Mouse (Mus musculus) hindbrain, embryonic 14.5 days (tissue): ENCODE results near the gene Foxp3. TPM values are rescaled to one million over a fixed set of nuclear protein-coding genes. Genes with fewer than 3 reads are reported as not detected.

Experiments used
- ATAC-seq: fragments of 200-750 bp; cut with Nextera tagmentation; 2 replicates; pipeline ENCODE4 v1.8.0; 2017; ENCODE audit warnings: moderate number of reproducible peaks, mild to moderate bottlenecking, moderate TSS enrichment, moderate library complexity; ENCODE audit not compliant: low FRiP score
- DNase-seq: peaks from one replicate; pipeline ENCODE4 v3.0.0-alpha.2; 2015; ENCODE audit warnings: low spot score
- H3K27ac ChIP-seq: fragments of 300-500 bp; sonication (generic); 2 replicates; pipeline ENCODE4 v1.5.1; 2014; ENCODE audit warnings: mild to moderate bottlenecking, moderate library complexity
- H3K27me3 ChIP-seq: fragments of 300-500 bp; sonication (generic); 2 replicates; pipeline ENCODE4 v1.6.1; 2014; ENCODE audit warnings: mild to moderate bottlenecking, low read length, mixed read lengths; ENCODE audit not compliant: control insufficient read depth, insufficient read depth
- H3K36me3 ChIP-seq: fragments of 300-500 bp; sonication (generic); replicated peaks from 2 replicates; pipeline ENCODE4 v1.6.1; 2014; ENCODE audit not compliant: control insufficient read depth, insufficient read depth
- H3K4me1 ChIP-seq: fragments of 300-500 bp; sonication (generic); replicated peaks from 2 replicates; pipeline ENCODE4 v1.6.1; 2014; ENCODE audit warnings: antibody characterized with exemption, low read length, mixed read lengths; ENCODE audit not compliant: control insufficient read depth, insufficient read depth
- H3K4me2 ChIP-seq: fragments of 300-500 bp; sonication (generic); replicated peaks from 2 replicates; pipeline ENCODE4 v1.6.1; 2014; ENCODE audit warnings: mild to moderate bottlenecking, moderate library complexity
- H3K4me3 ChIP-seq: fragments of 300-500 bp; sonication (generic); replicated peaks from 2 replicates; pipeline ENCODE4 v1.5.1; 2014; ENCODE audit warnings: mild to moderate bottlenecking, low read length
- H3K9ac ChIP-seq: fragments of 300-500 bp; sonication (generic); 2 replicates; pipeline ENCODE4 v1.6.1; 2014
- H3K9me3 ChIP-seq: fragments of 300-500 bp; sonication (generic); 2 replicates; pipeline ENCODE4 v1.6.1; 2016; ENCODE audit warnings: low read length; ENCODE audit not compliant: control insufficient read depth
- WGBS: fragments of 180-500 bp; shearing (Covaris S2); extraction: QIAGEN DNeasy Blood & Tissue Kit; methylation state at CpG from one replicate; pipeline ENCODE4 v1.1.7; 2014; 5-methylcytosine and 5-hydroxymethylcytosine counted together
- polyA plus RNA-seq: library from polyadenylated mRNA; unstranded; fragments of >200 nt; fragmentation: Nextera tagmentation; extraction: Ambion mirVana; gene quantifications from 2 replicates; pipeline ENCODE4 v1.2.1, GENCODE M21; 2014

The Foxp3 gene
- 0.09 and 0.25 TPM in 2 replicates for polyA plus RNA-seq

DNA sequence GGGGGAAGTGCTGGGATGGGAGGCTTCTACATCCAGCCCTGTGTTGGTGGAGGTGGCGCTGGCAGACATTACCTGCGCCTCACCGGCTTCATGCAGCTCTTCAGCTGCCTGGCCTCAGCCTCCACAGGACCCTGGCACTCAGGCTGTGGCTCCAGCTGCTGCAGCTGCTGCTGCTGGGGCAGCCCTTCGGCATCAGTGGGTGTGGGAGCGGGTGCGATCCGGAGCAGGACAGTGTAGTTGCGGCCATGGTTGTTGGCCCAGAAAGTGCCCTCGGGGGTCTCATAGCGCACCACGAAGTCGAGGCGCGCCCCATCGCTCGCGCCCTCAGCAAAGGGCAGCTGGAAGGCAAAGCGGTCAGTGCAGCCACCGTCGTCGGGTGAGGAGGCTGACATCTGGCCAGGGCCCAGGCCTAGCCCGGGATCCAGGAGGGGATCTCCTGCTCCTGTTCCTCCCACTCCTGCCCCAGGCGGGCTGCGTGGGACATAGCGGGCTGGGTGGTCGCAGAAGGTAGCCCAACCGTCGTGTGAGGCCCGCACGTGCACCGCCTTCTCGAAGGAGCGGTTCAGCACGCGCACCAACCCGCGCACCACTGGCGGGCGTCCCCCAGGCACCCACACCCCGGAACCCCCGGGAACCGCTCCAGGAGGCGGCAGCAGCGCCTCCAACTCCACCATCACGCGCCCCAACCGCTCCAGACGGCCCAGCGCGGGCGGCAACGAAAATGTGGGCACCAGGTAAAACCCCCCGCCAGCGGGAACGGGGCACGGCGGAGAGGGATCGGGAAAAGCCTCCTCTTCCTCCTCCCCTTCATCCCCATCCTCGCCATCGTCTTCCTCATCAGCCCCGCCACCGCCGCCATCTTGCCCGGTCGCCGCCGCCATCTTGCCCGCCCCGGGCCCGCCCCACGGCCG is at the start of gene Foxp3:
TSS of gene Foxp3 (plus strand) at position 469 of the 911 bp plus-strand sequence.
- 24% methylated on average over 60 of the region's 72 CpGs for WGBS
- H3K36me3 ChIP-seq = no peaks in the 10 kb centered on the region
- peak; percentile 71 for ATAC-seq

DNA sequence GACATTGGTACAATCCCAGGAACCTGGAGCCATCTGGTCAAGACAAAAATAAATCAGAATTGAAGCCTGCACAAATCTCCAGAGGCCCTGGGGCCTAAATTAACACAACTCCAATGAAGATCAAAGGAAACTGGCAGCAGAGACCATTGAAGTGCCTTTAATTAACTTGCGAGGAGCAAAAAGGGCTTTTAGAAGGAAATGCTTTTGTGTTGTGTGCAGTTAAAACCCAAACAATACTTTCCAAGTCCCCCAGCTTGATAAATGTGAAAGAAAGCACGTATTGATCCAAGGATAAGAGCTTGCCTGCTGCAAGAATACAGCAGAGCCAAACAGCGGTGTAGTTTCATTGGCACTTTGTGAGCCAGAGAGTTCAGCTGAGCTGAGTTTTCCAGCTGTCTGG is 48.5 kb upstream of the Foxp3 start:
- H3K9ac ChIP-seq = no peak overlapping the region
- no peak for ATAC-seq
- H3K9me3 ChIP-seq = no peaks in the 10 kb centered on the region

More for the DNA sequence above, at the start of gene Foxp3:
- H3K9me3 ChIP-seq = no peaks in the 10 kb centered on the region
- no peaks in the 10 kb centered on the region for H3K27me3 ChIP-seq
- peak within 1 kb of the TSS; percentile 54 for H3K4me3 ChIP-seq
- peaks cover 11% of the 10 kb centered on the region for H3K4me1 ChIP-seq
- peak within 1 kb of the TSS; percentile 92 for H3K27ac ChIP-seq
- peak within 1 kb of the TSS; percentile 61 for H3K4me2 ChIP-seq
- H3K9ac ChIP-seq = peak within 1 kb of the TSS; percentile 67
- peak; percentile 27 for DNase-seq

GRCm38 (mm10) chrX:7553474-7553873 is 20.0 kb upstream of the Foxp3 start:
- H3K27ac ChIP-seq = no peak overlapping the region
- DNase-seq (no peak), ATAC-seq (no peak)
- no peak overlapping the region for H3K9ac ChIP-seq
- 97% methylated on average over 4 of the region's 4 CpGs for WGBS
- no peak overlapping the region for H3K4me2 ChIP-seq
- no peaks in the 10 kb centered on the region for H3K9me3 ChIP-seq
- H3K4me1 ChIP-seq = no peaks in the 10 kb centered on the region
- H3K36me3 ChIP-seq = no peaks in the 10 kb centered on the region
- H3K27me3 ChIP-seq = no peaks in the 10 kb centered on the region
- no peak overlapping the region for H3K4me3 ChIP-seq

More for the DNA sequence above, 48.5 kb upstream of the Foxp3 start:
- Histone ChIP-seq H3K4me3 (no peak overlapping the region), H3K27me3 (no peaks in the 10 kb centered on the region), H3K4me2 (no peak overlapping the region), H3K36me3 (no peaks in the 10 kb centered on the region), H3K27ac (no peak overlapping the region), H3K4me1 (no peaks in the 10 kb centered on the region)
- no peak for DNase-seq
- WGBS = 35% methylated on average over 3 of the region's 3 CpGs

GRCm38 (mm10) chrX:7563076-7563475 is 10.4 kb upstream of the Foxp3 start:
- Histone ChIP-seq H3K27ac (no peak overlapping the region), H3K9me3 (no peaks in the 10 kb centered on the region), H3K4me2 (no peak overlapping the region), H3K36me3 (peaks cover 14% of the 10 kb centered on the region; the same call in 1 of the 2 replicates), H3K9ac (no peak overlapping the region), H3K27me3 (no peaks in the 10 kb centered on the region), H3K4me1 (no peaks in the 10 kb centered on the region), H3K4me3 (no peak overlapping the region)
- ATAC-seq = no peak
- WGBS = 13% methylated on average over 2 of the region's 2 CpGs
- DNase-seq = no peak

GRCm38 (mm10) chrX:7566352-7566751 is 7.1 kb upstream of the Foxp3 start:
- Histone ChIP-seq H3K4me2 (no peak overlapping the region), H3K9me3 (no peaks in the 10 kb centered on the region), H3K27ac (no peak overlapping the region), H3K36me3 (no peaks in the 10 kb centered on the region), H3K27me3 (no peaks in the 10 kb centered on the region), H3K4me1 (no peaks in the 10 kb centered on the region; the same call in 1 of the 2 replicates), H3K4me3 (no peak overlapping the region), H3K9ac (no peak overlapping the region)
- WGBS = 90% methylated on average over 6 of the region's 6 CpGs
- DNase-seq (no peak), ATAC-seq (no peak)

DNA sequence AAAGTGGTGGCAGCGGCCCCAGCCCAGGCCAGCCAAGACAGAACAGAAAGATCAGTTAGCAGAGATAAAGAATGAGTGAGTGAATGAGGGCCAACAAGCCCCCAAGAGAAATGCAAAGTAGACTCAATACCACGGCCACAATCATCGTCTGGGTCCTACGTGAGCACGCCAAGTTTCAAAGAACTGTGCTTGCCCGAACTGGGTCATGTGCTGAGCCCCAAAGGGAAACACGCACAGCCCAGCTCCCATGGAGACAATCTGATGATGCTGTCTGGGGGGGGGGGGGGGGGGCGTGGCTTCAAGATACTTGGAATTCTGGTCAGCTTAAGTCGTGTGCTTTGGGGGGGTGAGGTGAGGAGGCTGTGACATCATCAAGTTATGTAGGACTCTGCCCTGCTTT is 6.0 kb upstream of the Foxp3 start:
- ATAC-seq = no peak

DNA sequence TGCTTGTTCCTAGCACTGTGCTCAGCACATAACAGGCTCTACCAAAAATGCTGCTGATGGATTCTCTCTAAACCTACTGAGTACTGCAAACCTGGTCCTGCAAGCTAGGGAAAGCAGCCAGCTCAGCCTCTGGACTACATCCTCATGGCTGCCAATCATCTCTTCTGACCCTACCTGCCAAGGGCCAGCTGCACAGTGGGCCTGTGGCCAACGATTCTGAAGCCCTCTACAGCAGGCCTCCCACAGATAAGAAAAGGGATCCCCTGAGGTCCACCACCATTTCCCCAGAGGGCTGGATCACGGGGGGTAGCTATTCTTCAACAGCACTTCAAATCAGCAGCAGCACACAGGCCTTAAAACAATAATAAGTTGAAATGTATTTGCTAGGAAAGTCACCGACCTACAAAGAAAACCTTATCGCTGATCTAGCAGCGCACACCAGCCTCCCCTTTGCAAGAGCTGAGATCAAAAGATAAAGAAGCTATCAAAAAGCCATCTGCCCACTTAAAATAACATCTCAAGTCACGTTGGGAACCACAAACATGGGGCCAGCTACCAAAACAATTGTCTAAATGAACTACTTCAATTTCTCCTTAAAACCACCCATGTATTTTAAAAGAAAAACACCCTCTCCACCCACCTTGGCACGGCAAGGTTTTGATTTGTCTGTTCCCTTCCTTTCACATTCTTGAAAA is 2.8 kb upstream of the Foxp3 start:
- Histone ChIP-seq H3K27me3 (no peaks in the 10 kb centered on the region), H3K9ac (no peak overlapping the region), H3K9me3 (no peaks in the 10 kb centered on the region), H3K4me2 (no peak overlapping the region), H3K4me1 (peaks cover 11% of the 10 kb centered on the region), H3K27ac (no peak overlapping the region), H3K4me3 (no peak overlapping the region), H3K36me3 (no peaks in the 10 kb centered on the region)
- no peak for DNase-seq
- ATAC-seq = no peak
- 60% methylated on average over 7 of the region's 7 CpGs for WGBS

More for the DNA sequence above, 6.0 kb upstream of the Foxp3 start:
- H3K9ac ChIP-seq = no peak overlapping the region
- H3K4me1 ChIP-seq = peaks cover 5% of the 10 kb centered on the region; the same call in 1 of the 2 replicates
- no peak for DNase-seq
- H3K27me3 ChIP-seq = no peaks in the 10 kb centered on the region
- WGBS = 67% methylated on average over 8 of the region's 9 CpGs
- no peak overlapping the region for H3K4me2 ChIP-seq
- H3K4me3 ChIP-seq = no peak overlapping the region
- H3K27ac ChIP-seq = no peak overlapping the region
- H3K36me3 ChIP-seq = no peaks in the 10 kb centered on the region
- no peaks in the 10 kb centered on the region for H3K9me3 ChIP-seq

GRCm38 (mm10) chrX:7571565-7572136 is 1.8 kb upstream of the Foxp3 start:
- no peak overlapping the region for H3K4me3 ChIP-seq
- no peak overlapping the region for H3K4me2 ChIP-seq
- no peaks in the 10 kb centered on the region for H3K9me3 ChIP-seq
- peaks cover 11% of the 10 kb centered on the region for H3K4me1 ChIP-seq
- H3K9ac ChIP-seq = no peak overlapping the region
- DNase-seq = no peak
- 90% methylated on average over 9 of the region's 9 CpGs for WGBS
- no peak overlapping the region for H3K27ac ChIP-seq
- no peaks in the 10 kb centered on the region for H3K36me3 ChIP-seq
- ATAC-seq = no peak
- no peaks in the 10 kb centered on the region for H3K27me3 ChIP-seq

- Histone ChIP-seq H3K9ac (no peak overlapping the region), H3K27ac (no peak overlapping the region), H3K9me3 (no peaks in the 10 kb centered on the region), H3K4me1 (peaks cover 11% of the 10 kb centered on the region), H3K36me3 (no peaks in the 10 kb centered on the region), H3K4me2 (peak overlapping the region; percentile 61), H3K4me3 (no peak overlapping the region), H3K27me3 (no peaks in the 10 kb centered on the region)
- ATAC-seq (no peak), DNase-seq (no peak)
- WGBS = 90% methylated on average over 10 of the region's 10 CpGs
These were observed 978 bp upstream of the Foxp3 start for GRCm38 (mm10) chrX:7572466-7572865.
